Mouse (Mus musculus): ENCODE measurements around the gene A430078G23Rik. TPM values are rescaled to one million over a fixed set of nuclear protein-coding genes. Genes with fewer than 3 reads are reported as not detected.

A430078G23Rik gene
- polyA plus RNA-seq, 1 experiment from 2014 or later: 0.05 TPM

DNA sequence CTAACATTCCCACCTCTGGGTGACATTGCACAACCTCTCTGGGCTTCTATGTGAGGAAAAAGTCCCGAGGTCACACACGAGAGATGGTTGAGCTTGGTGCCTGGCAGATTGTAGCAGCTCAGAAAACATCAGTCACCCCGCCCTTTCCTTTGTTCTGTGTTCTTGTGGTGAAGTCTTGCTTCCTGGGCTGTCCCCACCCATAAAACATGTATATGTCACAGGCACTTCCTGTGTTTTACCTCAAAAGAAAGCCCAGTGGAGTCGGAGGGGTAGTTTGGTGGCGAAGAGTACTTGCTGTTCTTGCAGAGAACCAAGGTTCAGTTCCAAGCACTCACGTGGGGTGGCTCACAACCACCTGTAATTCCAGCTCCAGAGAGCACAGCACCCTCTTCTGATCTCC is 2.4 kb downstream of the A430078G23Rik start:
- no peak overlapping the region for H3K9ac ChIP-seq (ENCODE audit: low read depth, low read length)
- no peak overlapping the region for H3K4me3 ChIP-seq (replicated peaks; ENCODE audit: low read depth, low read length)
- no peaks in the 10 kb centered on the region for H3K27me3 ChIP-seq (ENCODE audit: insufficient read depth, low read length)
- ATAC-seq (replicated peaks; ENCODE audit: low FRiP score, low read depth) (no peak), DNase-seq (ENCODE audit: low spot score) (no peak)
- no peaks in the 10 kb centered on the region for H3K36me3 ChIP-seq (ENCODE audit: insufficient read depth, low read length)
- WGBS: 76% methylated on average over 6 of the region's 6 CpGs
- no peak overlapping the region for H3K4me2 ChIP-seq (ENCODE audit: low read length)
- no peak overlapping the region for H3K27ac ChIP-seq
- TF ChIP-seq CTCF (IDR thresholded peaks at IDR 0.05; ENCODE audit: low read depth): no peak
- no peaks in the 10 kb centered on the region for H3K9me3 ChIP-seq (replicated peaks; ENCODE audit: low read length)
- H3K4me1 ChIP-seq (replicated peaks; ENCODE audit: insufficient read depth, low read length): no peaks in the 10 kb centered on the region

DNA sequence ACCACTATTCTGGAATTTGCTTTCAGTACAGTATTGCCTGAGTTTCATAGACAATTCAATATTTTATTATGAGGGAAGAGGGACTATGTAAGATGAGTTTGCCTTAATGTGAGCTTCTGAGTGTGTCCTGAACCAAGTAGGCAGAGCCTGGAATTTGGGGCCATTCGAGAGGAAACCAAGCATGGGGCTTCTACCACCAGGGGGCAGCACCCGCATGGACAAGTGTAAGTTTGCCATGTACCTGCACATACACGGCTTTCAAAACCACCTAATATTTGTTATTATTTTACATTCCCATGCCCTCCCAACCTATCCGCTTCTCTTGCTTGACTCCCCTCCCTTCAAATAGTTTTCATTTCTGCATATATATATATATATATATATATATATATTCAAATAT is 4.8 kb downstream of the A430078G23Rik start:
- Histone ChIP-seq H3K4me1 (replicated peaks; ENCODE audit: insufficient read depth, low read length) (no peaks in the 10 kb centered on the region), H3K27ac (no peak overlapping the region), H3K4me3 (replicated peaks; ENCODE audit: low read depth, low read length) (no peak overlapping the region), H3K36me3 (ENCODE audit: insufficient read depth, low read length) (no peaks in the 10 kb centered on the region), H3K9ac (ENCODE audit: low read depth, low read length) (no peak overlapping the region), H3K9me3 (replicated peaks; ENCODE audit: low read length) (no peaks in the 10 kb centered on the region), H3K4me2 (ENCODE audit: low read length) (no peak overlapping the region), H3K27me3 (ENCODE audit: insufficient read depth, low read length) (no peaks in the 10 kb centered on the region)
- ATAC-seq (replicated peaks; ENCODE audit: low FRiP score, low read depth) (0 out of 2 replicates have a peak, but pooled peaks have one; percentile 23), DNase-seq (ENCODE audit: low spot score) (peak; percentile 70)
- peak; percentile 86 for TF ChIP-seq CTCF (IDR thresholded peaks at IDR 0.05; ENCODE audit: low read depth)
- 5% methylated on average over 4 of the region's 4 CpGs for WGBS

DNA sequence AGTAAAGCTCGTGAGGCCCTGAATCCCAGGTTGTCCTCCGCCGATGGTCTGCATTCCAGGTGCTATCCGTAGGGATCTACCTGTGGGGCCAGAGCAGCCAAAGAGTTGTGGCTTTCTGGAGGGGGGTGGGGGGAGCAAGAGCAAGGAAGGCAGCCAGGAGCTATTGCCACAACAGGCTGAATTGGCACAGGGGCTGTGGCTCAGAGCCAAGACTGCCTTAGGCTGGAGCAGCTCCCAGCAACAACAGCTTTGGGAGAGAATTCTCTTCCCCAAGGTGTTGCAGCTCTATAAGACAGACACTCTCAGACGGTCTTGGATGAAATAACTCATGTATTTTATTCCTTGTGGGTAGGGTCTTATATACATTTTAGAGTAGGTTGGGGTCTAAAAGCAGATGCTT is 13.9 kb downstream of the A430078G23Rik start:
- H3K4me1 ChIP-seq (replicated peaks; ENCODE audit: insufficient read depth, low read length): no peaks in the 10 kb centered on the region
- DNase-seq (ENCODE audit: low spot score) (no peak), ATAC-seq (replicated peaks; ENCODE audit: low FRiP score, low read depth) (no peak)
- no peaks in the 10 kb centered on the region for H3K27me3 ChIP-seq (ENCODE audit: insufficient read depth, low read length)
- no peak for TF ChIP-seq CTCF (IDR thresholded peaks at IDR 0.05; ENCODE audit: low read depth)
- WGBS: 79% methylated on average over 5 of the region's 5 CpGs
- H3K4me2 ChIP-seq (ENCODE audit: low read length): no peak overlapping the region
- no peak overlapping the region for H3K27ac ChIP-seq
- H3K9ac ChIP-seq (ENCODE audit: low read depth, low read length): no peak overlapping the region
- H3K4me3 ChIP-seq (replicated peaks; ENCODE audit: low read depth, low read length): no peak overlapping the region
- no peaks in the 10 kb centered on the region for H3K36me3 ChIP-seq (ENCODE audit: insufficient read depth, low read length)
- H3K9me3 ChIP-seq (replicated peaks; ENCODE audit: low read length): no peaks in the 10 kb centered on the region

DNA sequence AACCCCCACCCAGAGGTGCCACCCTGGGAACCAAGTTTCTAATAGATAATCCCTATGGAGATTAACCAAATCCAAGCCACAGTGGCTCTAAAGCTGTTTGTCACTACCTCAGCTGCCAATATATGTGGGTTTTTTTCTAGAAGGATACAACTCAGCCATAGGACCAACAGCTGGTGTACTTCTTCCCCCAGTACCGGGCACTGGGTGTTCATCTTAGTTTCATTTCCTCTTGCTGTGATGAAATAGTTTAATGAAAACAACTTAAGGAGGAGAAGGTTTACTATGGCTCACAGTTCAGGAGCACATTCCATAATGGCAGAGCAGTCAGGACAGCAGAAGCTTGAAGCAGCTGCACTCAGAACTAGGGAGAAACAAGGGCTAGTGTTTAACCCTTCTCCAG is 14.9 kb downstream of the A430078G23Rik start:
- H3K4me1 ChIP-seq (replicated peaks; ENCODE audit: insufficient read depth, low read length): no peaks in the 10 kb centered on the region
- TF ChIP-seq CTCF (IDR thresholded peaks at IDR 0.05; ENCODE audit: low read depth): no peak
- H3K4me2 ChIP-seq (ENCODE audit: low read length): no peak overlapping the region
- 68% methylated on average over 1 of the region's 1 CpGs for WGBS
- DNase-seq (ENCODE audit: low spot score) (no peak), ATAC-seq (replicated peaks; ENCODE audit: low FRiP score, low read depth) (no peak)
- no peaks in the 10 kb centered on the region for H3K9me3 ChIP-seq (replicated peaks; ENCODE audit: low read length)
- no peaks in the 10 kb centered on the region for H3K27me3 ChIP-seq (ENCODE audit: insufficient read depth, low read length)
- no peak overlapping the region for H3K27ac ChIP-seq
- H3K4me3 ChIP-seq (replicated peaks; ENCODE audit: low read depth, low read length): no peak overlapping the region
- H3K9ac ChIP-seq (ENCODE audit: low read depth, low read length): no peak overlapping the region
- H3K36me3 ChIP-seq (ENCODE audit: insufficient read depth, low read length): no peaks in the 10 kb centered on the region

DNA sequence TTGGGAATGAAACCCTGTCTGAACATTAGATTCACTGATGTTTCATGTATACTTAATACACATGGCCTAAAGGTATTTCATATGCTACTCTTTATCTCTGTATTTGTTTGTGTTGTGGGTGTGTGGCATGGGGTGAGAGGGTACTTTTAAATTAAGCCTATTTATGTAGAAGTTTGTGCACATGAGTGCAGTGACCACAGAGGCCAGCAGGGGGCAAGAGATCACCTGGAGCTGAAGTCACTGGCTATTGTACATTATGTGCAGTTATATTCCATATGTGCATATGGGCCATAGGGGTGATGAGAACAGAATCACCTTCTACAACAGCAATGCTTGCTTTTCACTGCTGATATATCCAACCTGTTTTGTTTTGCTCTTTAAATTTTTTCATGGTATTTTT is 22.5 kb downstream of the A430078G23Rik start:
- Histone ChIP-seq H3K27ac (no peak overlapping the region), H3K36me3 (ENCODE audit: insufficient read depth, low read length) (no peaks in the 10 kb centered on the region), H3K9ac (ENCODE audit: low read depth, low read length) (no peak overlapping the region), H3K4me3 (replicated peaks; ENCODE audit: low read depth, low read length) (no peak overlapping the region), H3K4me1 (replicated peaks; ENCODE audit: insufficient read depth, low read length) (no peaks in the 10 kb centered on the region), H3K9me3 (replicated peaks; ENCODE audit: low read length) (no peaks in the 10 kb centered on the region), H3K27me3 (ENCODE audit: insufficient read depth, low read length) (no peaks in the 10 kb centered on the region), H3K4me2 (ENCODE audit: low read length) (no peak overlapping the region)
- ATAC-seq (replicated peaks; ENCODE audit: low FRiP score, low read depth): no peak
- TF ChIP-seq CTCF (IDR thresholded peaks at IDR 0.05; ENCODE audit: low read depth): peak; percentile 42
- no peak for DNase-seq (ENCODE audit: low spot score)

DNA sequence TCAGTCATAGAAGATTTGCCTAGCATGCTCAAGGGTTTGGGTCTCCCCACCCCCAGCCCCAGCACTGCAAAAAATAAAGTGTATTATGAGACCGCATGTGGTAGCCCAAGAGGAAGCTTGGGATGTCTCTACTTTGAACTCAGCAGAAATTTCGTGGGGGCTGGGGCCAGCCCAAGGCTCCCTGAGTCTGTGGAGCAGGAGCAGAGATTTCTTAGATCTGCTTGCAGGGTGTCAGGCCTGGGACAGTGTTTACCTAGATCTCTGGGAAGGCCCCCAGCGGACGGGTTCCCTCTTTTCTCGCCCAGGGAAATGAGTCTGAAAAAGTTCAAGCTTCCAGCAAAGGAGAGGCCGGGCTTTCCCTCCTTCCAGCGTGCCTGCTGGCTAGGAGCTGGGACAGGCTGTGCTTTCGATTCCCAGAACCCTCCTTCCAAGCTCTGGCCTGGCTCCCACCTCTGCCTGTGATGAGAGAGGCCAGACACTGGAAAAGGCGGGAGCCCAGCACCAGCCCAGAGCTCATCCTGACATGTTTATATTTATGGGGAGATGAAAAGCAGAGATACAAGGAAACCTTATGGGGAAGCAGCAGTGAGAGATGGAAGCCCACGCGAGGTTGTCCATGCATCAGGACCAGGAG is 23.5 kb downstream of the A430078G23Rik start:
- WGBS: 50% methylated on average over 11 of the region's 11 CpGs
- no peak for TF ChIP-seq CTCF (IDR thresholded peaks at IDR 0.05; ENCODE audit: low read depth)
- Histone ChIP-seq H3K27me3 (ENCODE audit: insufficient read depth, low read length) (no peaks in the 10 kb centered on the region), H3K4me2 (ENCODE audit: low read length) (no peak overlapping the region), H3K36me3 (ENCODE audit: insufficient read depth, low read length) (no peaks in the 10 kb centered on the region), H3K9me3 (replicated peaks; ENCODE audit: low read length) (no peaks in the 10 kb centered on the region), H3K9ac (ENCODE audit: low read depth, low read length) (no peak overlapping the region), H3K27ac (no peak overlapping the region), H3K4me3 (replicated peaks; ENCODE audit: low read depth, low read length) (no peak overlapping the region), H3K4me1 (replicated peaks; ENCODE audit: insufficient read depth, low read length) (no peaks in the 10 kb centered on the region)
- no peak for ATAC-seq (replicated peaks; ENCODE audit: low FRiP score, low read depth)
- no peak for DNase-seq (ENCODE audit: low spot score)

DNA sequence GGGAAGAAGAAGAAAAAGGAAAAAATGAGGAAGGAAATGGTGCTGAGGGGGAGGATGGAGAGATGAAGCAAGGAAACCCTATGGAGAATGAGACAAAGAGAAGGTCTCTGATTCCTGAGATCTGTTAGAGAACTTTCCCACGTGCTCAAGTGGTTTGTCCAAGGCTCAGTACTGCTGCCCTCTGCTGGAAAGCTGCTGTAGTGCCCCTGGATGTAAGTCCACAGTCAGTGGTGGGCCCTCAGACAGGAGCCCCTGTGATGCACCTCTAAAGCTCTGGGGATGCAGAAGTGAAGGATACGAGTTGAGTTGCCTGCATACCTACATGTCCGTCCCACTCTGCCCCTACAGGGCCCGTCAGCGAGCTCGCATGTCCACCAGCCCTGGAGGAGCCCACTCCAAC is 34.1 kb downstream of the A430078G23Rik start:
- WGBS: 42% methylated on average over 6 of the region's 6 CpGs
- H3K9ac ChIP-seq (ENCODE audit: low read depth, low read length): no peak overlapping the region

More for the DNA sequence above, 34.1 kb downstream of the A430078G23Rik start:
- H3K27me3 ChIP-seq (ENCODE audit: insufficient read depth, low read length): no peaks in the 10 kb centered on the region
- peak; percentile 78 for DNase-seq (ENCODE audit: low spot score)
- ATAC-seq (replicated peaks; ENCODE audit: low FRiP score, low read depth): peak; percentile 44; the same call in 1 of the 2 replicates
- TF ChIP-seq CTCF (IDR thresholded peaks at IDR 0.05; ENCODE audit: low read depth): peak; percentile 93
- H3K4me2 ChIP-seq (ENCODE audit: low read length): no peak overlapping the region
- H3K27ac ChIP-seq: no peak overlapping the region
- H3K9me3 ChIP-seq (replicated peaks; ENCODE audit: low read length): no peaks in the 10 kb centered on the region
- no peaks in the 10 kb centered on the region for H3K4me1 ChIP-seq (replicated peaks; ENCODE audit: insufficient read depth, low read length)
- no peak overlapping the region for H3K4me3 ChIP-seq (replicated peaks; ENCODE audit: low read depth, low read length)
- H3K36me3 ChIP-seq (ENCODE audit: insufficient read depth, low read length): no peaks in the 10 kb centered on the region
